Mouse (Mus musculus): Measurements from ENCODE around the gene Gm21118. TPM values are rescaled to one million over a fixed set of nuclear protein-coding genes. Genes with fewer than 3 reads are reported as not detected.
"Not testable (repeated sequence)": the region's sequence is repeated elsewhere in the genome, so short reads cannot be mapped to it uniquely, and the experiment has no call there.

Gene Gm21118
- not detected in 2 replicates for polyA plus RNA-seq (2015; fragmentation: Nextera tagmentation; extraction: Ambion mirVana)

GRCm38 (mm10) chrY:70273542-70273941, at the start of gene Gm21118:
Gene Gm21118 (minus strand): TSS chrY:70273642.
- H3K4me1 ChIP-seq (ENCODE audit: control insufficient read depth, low read depth, low read length); H3K27me3 ChIP-seq (ENCODE audit: control insufficient read depth, insufficient read depth, low read depth, low read length); H3K36me3 ChIP-seq (ENCODE audit: control insufficient read depth, insufficient read depth); H3K9ac ChIP-seq (ENCODE audit: low read depth, low read length); ATAC-seq (ENCODE audit: low read depth); H3K9me3 ChIP-seq (replicated peaks; ENCODE audit: control insufficient read depth, low read length); H3K4me2 ChIP-seq (ENCODE audit: low read depth, low read length); H3K27ac ChIP-seq (ENCODE audit: low read length); H3K4me3 ChIP-seq (ENCODE audit: low read depth, low read length): not testable (repeated sequence)
- no CpG with 5 or more reads among the region's 4 CpGs for WGBS (ENCODE audit: insufficient replicate concordance)

GRCm38 (mm10) chrY:70303187-70303586, 29.7 kb upstream of the Gm21118 start, which contains the start of the genes Gm29423 and Gm29644:
Gene Gm29423 (minus strand): TSS chrY:70303287.
Gene Gm29644 (minus strand): TSS chrY:70303343.
- not testable (repeated sequence) for H3K27ac ChIP-seq (ENCODE audit: low read length); H3K36me3 ChIP-seq (ENCODE audit: control insufficient read depth, insufficient read depth); H3K4me3 ChIP-seq (ENCODE audit: low read depth, low read length); H3K9ac ChIP-seq (ENCODE audit: low read depth, low read length); H3K4me1 ChIP-seq (ENCODE audit: control insufficient read depth, low read depth, low read length); H3K9me3 ChIP-seq (replicated peaks; ENCODE audit: control insufficient read depth, low read length); ATAC-seq (ENCODE audit: low read depth); H3K4me2 ChIP-seq (ENCODE audit: low read depth, low read length); H3K27me3 ChIP-seq (ENCODE audit: control insufficient read depth, insufficient read depth, low read depth, low read length)
- no CpG with 5 or more reads among the region's 2 CpGs for WGBS (ENCODE audit: insufficient replicate concordance)

Other genes starting within 250 kb of the Gm21118 start
- not detected in 2 replicates for gene Gm29423, start 29.6 kb upstream of the Gm21118 start, polyA plus RNA-seq (2015; fragmentation: Nextera tagmentation; extraction: Ambion mirVana)
- not detected in 2 replicates for gene Gm29644, start 29.7 kb upstream of the Gm21118 start, polyA plus RNA-seq (2015; fragmentation: Nextera tagmentation; extraction: Ambion mirVana)
- gene Gm20888, start 168.2 kb upstream of the Gm21118 start, polyA plus RNA-seq (2015; fragmentation: Nextera tagmentation; extraction: Ambion mirVana): not detected in 2 replicates